Mouse (Mus musculus) naive thymus-derived CD4-positive, alpha-beta T cell, adult 2 months (primary cell): ENCODE measurements at regions not wholly inside any gene's neighbourhood (a gene's known extent, or its start where the extent isn't known, plus 50 kb on each side); places are given as distances from the start of the nearest gene placed in this dataset.
"Not testable (repeated sequence)": the region's sequence is repeated elsewhere in the genome, so short reads cannot be mapped to it uniquely, and the experiment has no call there.

Experiments used
- DNase-seq: peaks from one replicate; pipeline ENCODE4 v3.0.0-alpha.2; 2011; ENCODE audit warnings: low read depth

DNA sequence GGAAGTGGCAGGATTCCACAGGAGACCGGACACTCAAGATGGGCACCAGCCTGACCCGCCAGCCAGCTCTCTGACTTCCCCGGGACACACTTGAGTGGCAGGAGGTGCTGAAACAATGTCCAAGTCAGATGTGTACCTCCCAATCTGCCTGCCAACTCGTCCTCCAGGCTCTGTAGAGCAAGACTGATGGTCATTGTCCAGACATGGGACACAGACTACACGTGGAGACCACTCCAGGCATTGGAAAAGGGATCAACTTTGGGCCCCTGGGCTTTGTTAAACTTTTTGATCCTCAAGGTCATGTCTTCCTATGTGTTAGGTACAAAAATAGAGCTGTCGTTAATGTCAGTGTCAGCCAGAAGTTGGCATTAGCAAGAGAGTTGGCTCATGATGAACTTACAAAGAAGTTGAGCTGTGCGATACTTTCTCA, 214.6 kb downstream of the 3100002H09Rik start:
- no peak for DNase-seq

GRCm38 (mm10) chr4:124395069-124395965, 215.3 kb downstream of the 3100002H09Rik start:
- DNase-seq, result no peak

GRCm38 (mm10) chr4:124393595-124393994, 217.0 kb downstream of the 3100002H09Rik start:
- no peak for DNase-seq

DNA sequence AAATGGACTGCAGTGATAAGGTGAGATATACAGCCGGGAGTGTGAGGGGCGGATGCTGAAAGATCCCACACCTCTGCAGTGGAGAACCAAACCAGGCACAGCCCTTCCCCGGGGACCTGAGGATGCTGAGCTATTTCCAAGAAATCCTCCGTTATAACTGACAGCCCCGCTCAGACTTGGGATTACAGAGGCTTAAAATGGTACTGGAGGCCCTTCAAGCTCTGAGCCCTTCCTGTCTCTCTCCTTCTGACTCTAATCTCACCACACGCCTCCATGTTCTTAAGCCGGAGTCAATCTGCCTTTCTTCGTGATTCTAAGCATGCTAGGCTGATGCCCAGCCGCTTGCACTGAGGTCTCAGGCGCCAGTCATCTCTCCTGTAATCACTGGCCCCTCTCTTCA, 221.5 kb downstream of the 3100002H09Rik start:
- no peak for DNase-seq

DNA sequence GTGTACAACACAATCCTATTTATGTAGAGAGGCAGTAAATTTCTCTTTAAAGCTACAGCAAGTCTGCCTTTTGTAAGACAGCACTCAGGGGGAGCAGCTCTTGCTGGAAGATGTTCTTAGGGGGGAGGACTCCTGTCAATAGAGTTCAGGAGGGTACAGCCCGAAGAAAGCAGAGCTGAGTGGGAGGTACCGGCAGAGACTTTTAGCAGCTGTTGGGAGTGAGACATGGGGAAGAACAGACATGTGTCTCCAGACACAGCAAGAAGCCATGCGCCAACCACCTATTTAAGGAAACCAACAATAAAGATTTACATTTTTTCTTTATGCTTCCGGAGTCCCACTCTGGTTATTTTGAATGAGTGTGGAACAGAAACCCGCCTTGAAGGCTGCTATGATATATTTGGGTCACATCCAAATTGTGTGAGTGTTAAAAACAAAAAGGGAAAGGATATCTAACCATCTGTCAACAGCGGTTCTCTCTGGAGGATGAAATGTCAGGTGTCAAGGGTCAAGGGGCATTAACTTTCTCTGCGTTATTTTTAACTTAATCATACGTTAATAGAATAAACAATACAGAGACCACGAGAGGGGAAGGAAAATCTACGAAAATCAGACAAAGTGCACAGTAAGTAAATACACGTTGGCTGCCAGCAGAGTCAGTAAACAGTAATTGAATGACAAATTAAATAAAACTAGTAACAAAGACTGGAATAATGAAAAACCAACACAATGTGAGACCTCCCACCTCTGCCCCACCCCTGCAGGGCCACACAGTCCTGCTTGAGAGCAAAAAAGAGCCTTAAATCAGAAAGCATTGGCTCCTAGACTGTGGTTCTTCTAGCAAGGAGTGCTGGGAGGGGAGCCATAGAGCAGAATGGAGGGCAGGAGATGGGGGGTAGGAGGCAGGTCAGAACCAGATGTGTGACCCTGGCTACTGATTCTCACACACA, 225.2 kb downstream of the 3100002H09Rik start:
- DNase-seq, result no peak

- DNase-seq, result no peak
These were observed 234.1 kb downstream of the 3100002H09Rik start for GRCm38 (mm10) chr4:124376504-124376903.

DNA sequence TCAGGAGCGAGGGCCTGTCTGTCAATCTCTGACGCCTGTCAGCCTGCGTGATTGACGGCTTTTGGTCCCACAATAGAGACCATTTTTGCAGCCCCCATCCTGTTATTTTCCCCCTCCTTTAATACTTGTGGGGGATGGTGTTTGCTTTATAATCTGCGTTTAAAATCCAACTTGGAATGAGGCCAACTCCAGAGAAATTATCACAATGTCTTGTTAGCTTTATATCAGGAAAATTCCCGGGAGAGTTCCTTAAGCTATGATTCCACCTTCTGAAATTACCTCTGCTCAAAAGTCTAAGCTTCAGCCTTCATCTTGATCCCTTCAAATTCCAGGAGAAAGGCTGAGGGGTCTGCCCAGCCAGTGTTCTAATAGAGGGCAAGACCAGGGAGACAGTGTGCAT, 235.0 kb downstream of the 3100002H09Rik start:
- no peak for DNase-seq

DNA sequence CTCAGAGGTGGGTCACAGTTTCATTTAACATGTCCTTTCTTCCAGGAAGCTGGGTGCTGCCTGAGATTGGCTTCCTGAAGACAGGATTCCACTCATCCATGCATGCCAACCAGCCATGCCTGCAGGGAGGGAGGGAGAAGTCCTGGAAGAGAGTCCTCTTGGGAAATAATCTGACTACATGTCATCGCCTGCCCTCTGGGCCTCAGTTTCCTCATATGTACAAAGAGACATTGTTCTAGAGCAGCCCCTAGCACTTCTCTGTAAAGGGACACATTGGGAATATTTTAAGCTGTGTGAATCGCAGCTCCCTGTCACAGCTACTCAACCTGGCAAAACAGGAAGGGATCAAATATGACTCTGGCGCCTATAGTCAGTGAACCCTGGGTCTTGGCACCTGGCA, 241.8 kb downstream of the 3100002H09Rik start:
- no peak for DNase-seq

- no peak for DNase-seq
These were observed 242.5 kb downstream of the 3100002H09Rik start for GRCm38 (mm10) chr4:124368085-124368484.

DNA sequence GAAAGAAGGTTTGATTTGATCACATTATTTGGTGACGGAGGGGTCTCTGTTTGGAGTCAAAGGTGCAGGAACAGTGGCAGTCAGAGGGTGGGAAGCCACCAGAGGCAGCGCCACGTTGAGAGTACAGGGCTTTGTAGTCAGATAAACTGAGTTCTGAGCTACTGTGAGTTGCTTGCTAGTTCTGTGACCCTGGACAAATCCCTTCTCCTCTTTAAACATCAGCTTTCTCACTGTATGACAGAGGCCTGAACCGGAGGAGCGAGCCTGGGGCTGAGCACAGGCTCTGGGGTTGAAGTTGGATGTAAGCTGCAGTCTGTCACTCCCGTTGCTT, 250.1 kb downstream of the 3100002H09Rik start:
- no peak for DNase-seq

- DNase-seq, result no peak
These were observed 250.7 kb downstream of the 3100002H09Rik start for GRCm38 (mm10) chr4:124359707-124360577.

- not testable (repeated sequence) for DNase-seq
These were observed 252.1 kb downstream of the 3100002H09Rik start for GRCm38 (mm10) chr4:124358456-124358855.

- no peak for DNase-seq
These were observed 260.2 kb downstream of the 3100002H09Rik start for GRCm38 (mm10) chr4:124350361-124350760.

GRCm38 (mm10) chr4:124349610-124350295, 260.9 kb downstream of the 3100002H09Rik start:
- DNase-seq, result no peak

- no peak for DNase-seq
These were observed 261.5 kb downstream of the 3100002H09Rik start for GRCm38 (mm10) chr4:124349055-124349454.

- no peak for DNase-seq
These were observed 270.5 kb downstream of the 3100002H09Rik start for GRCm38 (mm10) chr4:124340073-124340472.

GRCm38 (mm10) chr4:124335726-124336125, 274.9 kb downstream of the 3100002H09Rik start:
- no peak for DNase-seq

GRCm38 (mm10) chr4:124332974-124333373, 277.6 kb downstream of the 3100002H09Rik start:
- DNase-seq, result no peak

GRCm38 (mm10) chr4:124332416-124332815, 278.2 kb downstream of the 3100002H09Rik start:
- DNase-seq, result no peak

DNA sequence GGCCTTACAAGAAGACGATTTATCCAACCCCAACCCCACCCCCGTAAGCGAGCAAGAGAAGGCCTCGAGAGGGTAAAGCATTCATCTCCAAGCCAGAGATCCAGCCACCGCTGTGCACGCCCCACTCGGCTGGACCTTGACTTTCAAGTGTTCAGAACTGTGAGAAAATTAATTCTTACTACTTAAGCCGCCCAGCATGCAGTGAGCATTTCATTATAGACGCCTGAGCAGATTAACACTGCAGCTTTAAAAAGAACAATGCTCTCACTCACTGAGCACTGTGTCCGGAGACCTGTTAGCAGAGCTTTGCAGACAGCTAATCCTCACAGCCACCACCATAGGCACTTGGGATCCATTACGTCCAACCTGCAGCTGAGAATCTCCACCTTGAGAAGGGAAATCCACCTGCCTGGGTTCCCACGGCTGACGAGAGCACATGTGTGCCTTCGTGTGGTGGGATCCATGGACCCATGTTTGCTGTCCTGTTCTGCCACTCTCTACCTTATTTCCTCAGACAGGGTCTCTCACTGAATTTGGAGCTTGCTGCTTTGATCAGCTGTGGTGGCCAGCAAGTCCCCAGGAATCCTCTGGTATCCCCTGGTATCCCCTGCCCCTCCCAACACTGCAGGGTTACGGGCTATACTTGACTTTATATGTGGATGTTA, 281.4 kb downstream of the 3100002H09Rik start:
- DNase-seq, result no peak

- no peak for DNase-seq
These were observed 284.3 kb downstream of the 3100002H09Rik start for GRCm38 (mm10) chr4:124326301-124326700.
